Mouse (Mus musculus) heart, embryonic 12.5 days (tissue): Measurements from ENCODE around the gene Arl5c. TPM values are rescaled to one million over a fixed set of nuclear protein-coding genes. Genes with fewer than 3 reads are reported as not detected.
A peak's percentile ranks its signal among the peaks of the same experiment; 100 is the strongest.

ENCODE experiments used
- ATAC-seq: fragments of 200-750 bp; cut with Nextera tagmentation; 2 replicates; pipeline ENCODE4 v1.8.0; 2017; ENCODE audit warnings: moderate TSS enrichment, moderate library complexity; ENCODE audit not compliant: insufficient number of reproducible peaks, low FRiP score
- H3K27ac ChIP-seq: fragments of 300-500 bp; sonication (generic); 2 replicates; pipeline ENCODE4 v1.5.1; 2016; ENCODE audit warnings: mild to moderate bottlenecking, moderate library complexity; ENCODE audit not compliant: poor library complexity, severe bottlenecking
- H3K27me3 ChIP-seq: fragments of 300-500 bp; sonication (generic); replicated peaks from 2 replicates; pipeline ENCODE4 v1.6.1; 2016; ENCODE audit warnings: mild to moderate bottlenecking, moderate library complexity
- H3K36me3 ChIP-seq: fragments of 300-500 bp; sonication (generic); 2 replicates; pipeline ENCODE4 v1.6.1; 2016; ENCODE audit warnings: mild to moderate bottlenecking, moderate library complexity
- H3K4me1 ChIP-seq: fragments of 300-500 bp; sonication (generic); replicated peaks from 2 replicates; pipeline ENCODE4 v1.6.1; 2016; ENCODE audit warnings: mild to moderate bottlenecking
- H3K4me2 ChIP-seq: fragments of 300-500 bp; sonication (generic); 2 replicates; pipeline ENCODE4 v1.6.1; 2016; ENCODE audit warnings: mild to moderate bottlenecking, moderate library complexity
- H3K4me3 ChIP-seq: fragments of 300-500 bp; sonication (generic); 2 replicates; pipeline ENCODE4 v1.5.1; 2016; ENCODE audit warnings: mild to moderate bottlenecking
- H3K9ac ChIP-seq: fragments of 300-500 bp; sonication (generic); 2 replicates; pipeline ENCODE4 v1.6.1; 2016; ENCODE audit warnings: mild to moderate bottlenecking, moderate library complexity
- H3K9me3 ChIP-seq: fragments of 300-500 bp; sonication (generic); replicated peaks from 2 replicates; pipeline ENCODE4 v1.6.1; 2016; ENCODE audit warnings: mild to moderate bottlenecking, moderate library complexity
- WGBS: fragments of 180-500 bp; shearing (Covaris S2); methylation state at CpG from one replicate; pipeline ENCODE4 v1.1.7; 2016; 5-methylcytosine and 5-hydroxymethylcytosine counted together
- polyA plus RNA-seq: library from polyadenylated mRNA; unstranded; fragments of >200 nt; fragmentation: Nextera tagmentation; extraction: Ambion mirVana; gene quantifications from 2 replicates; pipeline ENCODE4 v1.2.1, GENCODE M21; 2016

Arl5c gene
- polyA plus RNA-seq, 1 experiment from 2014 or later: 3.9 TPM

- H3K4me3 ChIP-seq: no peak overlapping the region
- H3K4me1 ChIP-seq: peaks cover 32% of the 10 kb centered on the region
- no peak overlapping the region for H3K4me2 ChIP-seq
- H3K9ac ChIP-seq: peak overlapping the region; percentile 29; the same call in 1 of the 2 replicates
- peaks cover 16% of the 10 kb centered on the region for H3K27me3 ChIP-seq
- no peak overlapping the region for H3K27ac ChIP-seq
- no peak for ATAC-seq
- WGBS: 45% methylated on average over 8 of the region's 8 CpGs
- H3K36me3 ChIP-seq: peaks cover 11% of the 10 kb centered on the region; the same call in 1 of the 2 replicates
- no peaks in the 10 kb centered on the region for H3K9me3 ChIP-seq
Observed at GRCm38 (mm10) chr11:98019883-98020610, 24.1 kb upstream of the Arl5c start.

GRCm38 (mm10) chr11:98018858-98019641, 23.1 kb upstream of the Arl5c start:
- peak overlapping the region; percentile 29; the same call in 1 of the 2 replicates for H3K9ac ChIP-seq
- ATAC-seq: no peak
- H3K4me2 ChIP-seq: no peak overlapping the region
- H3K27me3 ChIP-seq: peaks cover 16% of the 10 kb centered on the region
- H3K36me3 ChIP-seq: peaks cover 11% of the 10 kb centered on the region; the same call in 1 of the 2 replicates
- no peak overlapping the region for H3K27ac ChIP-seq
- peaks cover 32% of the 10 kb centered on the region for H3K4me1 ChIP-seq
- 36% methylated on average over 10 of the region's 10 CpGs for WGBS
- no peak overlapping the region for H3K4me3 ChIP-seq
- no peaks in the 10 kb centered on the region for H3K9me3 ChIP-seq

DNA sequence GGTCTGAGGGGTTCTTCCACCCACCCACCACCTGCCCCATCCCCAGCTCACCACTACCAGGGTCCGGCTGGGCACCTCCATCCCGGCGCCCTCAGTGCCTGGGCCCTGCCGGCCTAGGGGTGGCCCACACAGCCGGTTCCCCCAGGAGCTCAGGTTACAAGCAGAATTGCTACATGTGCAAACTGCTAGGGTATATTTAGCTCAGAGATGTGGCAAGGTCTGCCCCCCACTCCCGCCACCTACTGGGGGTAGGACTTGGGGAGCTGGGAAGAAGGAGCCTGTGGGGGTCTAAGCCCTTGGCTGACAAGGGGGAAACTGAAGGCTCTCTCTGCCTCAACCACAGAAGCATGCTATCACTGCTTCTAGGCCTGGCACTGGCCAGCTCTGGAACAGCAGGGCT, 22.2 kb upstream of the Arl5c start:
- Histone ChIP-seq H3K27me3 (peaks cover 16% of the 10 kb centered on the region), H3K9me3 (no peaks in the 10 kb centered on the region), H3K9ac (peak overlapping the region; percentile 52; the same call in 1 of the 2 replicates), H3K4me1 (peaks cover 32% of the 10 kb centered on the region), H3K36me3 (peaks cover 11% of the 10 kb centered on the region; the same call in 1 of the 2 replicates), H3K27ac (no peak overlapping the region), H3K4me2 (no peak overlapping the region), H3K4me3 (no peak overlapping the region)
- no peak for ATAC-seq
- 59% methylated on average over 6 of the region's 6 CpGs for WGBS

DNA sequence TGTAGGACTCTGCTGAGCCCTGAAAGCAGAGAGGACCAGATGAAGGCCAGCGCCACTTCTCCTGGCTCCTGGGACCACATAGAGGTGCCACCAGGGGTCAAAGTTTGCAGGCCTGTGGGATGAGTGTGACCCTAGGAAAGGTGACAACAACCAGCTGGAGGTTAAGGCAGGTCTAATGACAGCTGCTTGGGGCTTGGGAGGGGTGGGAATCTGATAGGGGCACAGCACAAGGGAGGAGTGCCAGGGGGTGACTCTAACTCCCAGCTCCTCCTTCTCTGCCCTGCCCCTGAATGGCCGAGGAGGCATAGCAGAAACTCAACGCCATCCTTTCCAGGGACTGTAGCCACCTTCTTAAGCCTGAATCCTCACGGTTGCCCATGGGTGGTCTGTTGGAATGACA, 20.8 kb upstream of the Arl5c start:
- Histone ChIP-seq H3K4me2 (no peak overlapping the region), H3K9ac (no peak overlapping the region), H3K4me1 (peaks cover 38% of the 10 kb centered on the region), H3K27me3 (peaks cover 28% of the 10 kb centered on the region), H3K27ac (no peak overlapping the region), H3K36me3 (peaks cover 11% of the 10 kb centered on the region; the same call in 1 of the 2 replicates), H3K4me3 (no peak overlapping the region), H3K9me3 (no peaks in the 10 kb centered on the region)
- 75% methylated on average over 4 of the region's 4 CpGs for WGBS
- ATAC-seq: no peak

DNA sequence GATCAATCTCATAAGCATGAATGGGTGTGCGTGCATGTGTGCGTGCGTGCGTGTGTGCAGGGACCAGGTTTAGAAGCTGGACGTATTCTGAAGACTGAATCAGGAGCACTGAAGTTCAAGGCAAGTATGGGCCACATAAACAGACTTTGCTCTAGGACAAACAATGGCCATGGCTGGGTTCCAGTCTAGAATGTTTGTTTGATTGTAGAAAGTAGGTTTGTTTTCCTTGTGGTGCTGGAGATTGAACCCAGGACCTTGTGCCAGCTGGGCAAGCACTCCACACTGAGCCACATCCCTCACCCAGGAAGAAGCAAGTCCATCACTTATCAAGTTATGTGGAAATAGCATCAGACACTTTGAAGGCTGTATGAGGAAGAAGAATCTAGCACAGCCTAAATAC, 20.2 kb upstream of the Arl5c start:
- H3K27me3 ChIP-seq: peaks cover 34% of the 10 kb centered on the region
- no peaks in the 10 kb centered on the region for H3K9me3 ChIP-seq
- H3K36me3 ChIP-seq: peaks cover 11% of the 10 kb centered on the region; the same call in 1 of the 2 replicates
- 86% methylated on average over 5 of the region's 5 CpGs for WGBS
- no peak overlapping the region for H3K27ac ChIP-seq
- ATAC-seq: no peak
- peaks cover 31% of the 10 kb centered on the region for H3K4me1 ChIP-seq
- H3K4me2 ChIP-seq: no peak overlapping the region
- no peak overlapping the region for H3K4me3 ChIP-seq
- H3K9ac ChIP-seq: no peak overlapping the region

GRCm38 (mm10) chr11:98012831-98013230, 16.9 kb upstream of the Arl5c start:
- Histone ChIP-seq H3K27me3 (peaks cover 38% of the 10 kb centered on the region), H3K9ac (no peak overlapping the region), H3K4me1 (0 out of 2 replicates have a peak, but pooled peaks cover 8% of the 10 kb centered on the region), H3K4me2 (no peak overlapping the region), H3K36me3 (peaks cover 15% of the 10 kb centered on the region; the same call in 1 of the 2 replicates), H3K9me3 (no peaks in the 10 kb centered on the region), H3K4me3 (no peak overlapping the region), H3K27ac (no peak overlapping the region)
- WGBS: 75% methylated on average over 10 of the region's 10 CpGs
- ATAC-seq: no peak

- peaks cover 38% of the 10 kb centered on the region for H3K27me3 ChIP-seq
- H3K9me3 ChIP-seq: no peaks in the 10 kb centered on the region
- H3K36me3 ChIP-seq: peaks cover 15% of the 10 kb centered on the region; the same call in 1 of the 2 replicates
- H3K4me3 ChIP-seq: no peak overlapping the region
- WGBS: 41% methylated on average over 9 of the region's 9 CpGs
- H3K9ac ChIP-seq: no peak overlapping the region
- H3K4me2 ChIP-seq: no peak overlapping the region; the same call in 1 of the 2 replicates
- no peak overlapping the region for H3K27ac ChIP-seq
- ATAC-seq: no peak
- H3K4me1 ChIP-seq: 0 out of 2 replicates have a peak, but pooled peaks cover 8% of the 10 kb centered on the region
Observed at GRCm38 (mm10) chr11:98011716-98012115, 15.7 kb upstream of the Arl5c start.

GRCm38 (mm10) chr11:98008087-98008486, 12.1 kb upstream of the Arl5c start:
- ATAC-seq: no peak

GRCm38 (mm10) chr11:98005686-98006085, 9.7 kb upstream of the Arl5c start:
- Histone ChIP-seq H3K4me3 (no peak overlapping the region), H3K9me3 (no peaks in the 10 kb centered on the region), H3K27ac (no peak overlapping the region), H3K36me3 (peaks cover 13% of the 10 kb centered on the region; the same call in 1 of the 2 replicates), H3K4me1 (peaks cover 23% of the 10 kb centered on the region), H3K4me2 (no peak overlapping the region), H3K9ac (no peak overlapping the region), H3K27me3 (peaks cover 57% of the 10 kb centered on the region)
- 77% methylated on average over 10 of the region's 10 CpGs for WGBS
- ATAC-seq: no peak

More at GRCm38 (mm10) chr11:98008087-98008486, 12.1 kb upstream of the Arl5c start:
- Histone ChIP-seq H3K4me1 (peaks cover 21% of the 10 kb centered on the region), H3K27ac (no peak overlapping the region), H3K4me2 (no peak overlapping the region), H3K27me3 (peaks cover 55% of the 10 kb centered on the region), H3K36me3 (peaks cover 13% of the 10 kb centered on the region; the same call in 1 of the 2 replicates), H3K9ac (no peak overlapping the region), H3K9me3 (no peaks in the 10 kb centered on the region), H3K4me3 (no peak overlapping the region)
- 75% methylated on average over 11 of the region's 11 CpGs for WGBS

DNA sequence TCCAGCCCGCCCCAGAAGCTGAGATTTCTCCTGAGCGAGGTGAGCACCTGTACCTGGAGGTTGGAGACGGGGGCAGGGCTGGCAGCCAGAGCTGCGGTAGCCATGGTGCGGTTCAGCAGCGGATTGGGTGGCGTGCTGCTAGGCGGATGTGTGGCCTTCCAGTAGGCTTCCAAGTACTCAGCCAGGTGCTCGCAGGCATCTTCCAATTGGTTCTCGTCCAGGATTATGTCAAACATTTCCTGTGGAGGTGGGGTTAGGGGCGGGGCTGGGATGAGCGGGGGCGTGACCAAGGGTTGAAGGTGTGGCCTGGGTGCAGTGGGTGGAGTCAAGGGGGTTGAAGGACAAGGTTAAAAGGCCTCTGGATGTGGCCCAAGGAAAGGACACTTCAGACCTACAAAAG, 9.1 kb upstream of the Arl5c start:
- H3K9me3 ChIP-seq: no peaks in the 10 kb centered on the region
- peaks cover 57% of the 10 kb centered on the region for H3K27me3 ChIP-seq
- H3K4me2 ChIP-seq: no peak overlapping the region
- ATAC-seq: no peak
- H3K36me3 ChIP-seq: peaks cover 13% of the 10 kb centered on the region; the same call in 1 of the 2 replicates
- peaks cover 23% of the 10 kb centered on the region for H3K4me1 ChIP-seq
- no peak overlapping the region for H3K4me3 ChIP-seq
- 48% methylated on average over 13 of the region's 13 CpGs for WGBS
- H3K9ac ChIP-seq: no peak overlapping the region
- no peak overlapping the region for H3K27ac ChIP-seq

GRCm38 (mm10) chr11:98004161-98004560, 8.2 kb upstream of the Arl5c start:
- no peak overlapping the region for H3K4me3 ChIP-seq
- H3K36me3 ChIP-seq: peaks cover 11% of the 10 kb centered on the region; the same call in 1 of the 2 replicates
- no peak overlapping the region for H3K4me2 ChIP-seq
- H3K4me1 ChIP-seq: peaks cover 23% of the 10 kb centered on the region
- H3K9me3 ChIP-seq: no peaks in the 10 kb centered on the region
- H3K9ac ChIP-seq: no peak overlapping the region
- WGBS: 46% methylated on average over 8 of the region's 8 CpGs
- ATAC-seq: no peak
- H3K27me3 ChIP-seq: peaks cover 59% of the 10 kb centered on the region
- H3K27ac ChIP-seq: no peak overlapping the region
